Mouse (Mus musculus) forebrain, embryonic 12.5 days (tissue): ENCODE measurements around the gene Olfr1218. TPM values are rescaled to one million over a fixed set of nuclear protein-coding genes. Genes with fewer than 3 reads are reported as not detected.
"Not testable (repeated sequence)": the region's sequence is repeated elsewhere in the genome, so short reads cannot be mapped to it uniquely, and the experiment has no call there.

Experiments used
- ATAC-seq: fragments of 200-750 bp; cut with Nextera tagmentation; 2 replicates; pipeline ENCODE4 v1.8.0; 2017; ENCODE audit warnings: moderate TSS enrichment; ENCODE audit not compliant: low FRiP score
- H3K27ac ChIP-seq: fragments of 300-500 bp; sonication (generic); 2 replicates; pipeline ENCODE4 v1.5.1; 2016; ENCODE audit warnings: mild to moderate bottlenecking
- H3K27me3 ChIP-seq: fragments of 300-500 bp; sonication (generic); 2 replicates; pipeline ENCODE4 v1.6.1; 2016; ENCODE audit warnings: mild to moderate bottlenecking
- H3K36me3 ChIP-seq: fragments of 300-500 bp; sonication (generic); replicated peaks from 2 replicates; pipeline ENCODE4 v1.6.1; 2016; ENCODE audit warnings: mild to moderate bottlenecking
- H3K4me1 ChIP-seq: fragments of 300-500 bp; sonication (generic); 2 replicates; pipeline ENCODE4 v1.6.1; 2016
- H3K4me2 ChIP-seq: fragments of 300-500 bp; sonication (generic); 2 replicates; pipeline ENCODE4 v1.6.1; 2016; ENCODE audit warnings: mild to moderate bottlenecking, moderate library complexity
- H3K4me3 ChIP-seq: fragments of 300-500 bp; sonication (generic); replicated peaks from 2 replicates; pipeline ENCODE4 v1.5.1; 2016; ENCODE audit warnings: mild to moderate bottlenecking
- H3K9ac ChIP-seq: fragments of 300-500 bp; sonication (generic); 2 replicates; pipeline ENCODE4 v1.6.1; 2016; ENCODE audit warnings: mild to moderate bottlenecking
- H3K9me3 ChIP-seq: fragments of 300-500 bp; sonication (generic); 2 replicates; pipeline ENCODE4 v1.6.1; 2016
- WGBS: fragments of 180-500 bp; shearing (Covaris S2); methylation state at CpG from one replicate; pipeline ENCODE4 v1.1.7; 2016; 5-methylcytosine and 5-hydroxymethylcytosine counted together
- polyA plus RNA-seq: library from polyadenylated mRNA; unstranded; fragments of >200 nt; fragmentation: Nextera tagmentation; extraction: Ambion mirVana; gene quantifications from 2 replicates; pipeline ENCODE4 v1.2.1, GENCODE M21; 2016

The Olfr1218 gene
- polyA plus RNA-seq = not detected in 2 replicates

DNA sequence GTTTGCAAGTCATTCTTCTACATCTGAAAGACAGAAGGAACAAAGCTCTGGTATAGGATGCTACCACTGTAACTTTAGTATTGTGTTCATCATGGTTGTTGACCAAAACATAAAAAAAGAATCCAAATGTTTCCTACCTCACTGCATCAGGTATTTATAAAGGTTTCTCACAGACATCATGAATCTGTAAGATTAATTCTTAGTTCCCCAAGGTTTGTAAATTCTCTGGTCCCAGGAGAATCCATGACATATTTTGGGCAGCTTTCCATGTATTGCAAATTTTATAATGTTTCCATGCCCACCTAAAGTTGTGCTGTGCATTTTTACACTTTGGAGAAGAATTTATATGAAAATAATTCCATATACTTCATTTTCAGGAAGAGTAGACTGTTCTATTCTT, at the start of gene Olfr1218:
Olfr1218 (minus strand) TSS at position 101 of the 400 bp plus-strand sequence.
- H3K27ac ChIP-seq = no peak within 1 kb of the TSS
- no peaks in the 10 kb centered on the region for H3K4me1 ChIP-seq
- H3K36me3 ChIP-seq = no peaks in the 10 kb centered on the region
- no peak for ATAC-seq
- H3K9ac ChIP-seq = no peak within 1 kb of the TSS
- no peak within 1 kb of the TSS for H3K4me3 ChIP-seq
- no peak within 1 kb of the TSS for H3K4me2 ChIP-seq
- H3K9me3 ChIP-seq = no peaks in the 10 kb centered on the region
- no peaks in the 10 kb centered on the region for H3K27me3 ChIP-seq

DNA sequence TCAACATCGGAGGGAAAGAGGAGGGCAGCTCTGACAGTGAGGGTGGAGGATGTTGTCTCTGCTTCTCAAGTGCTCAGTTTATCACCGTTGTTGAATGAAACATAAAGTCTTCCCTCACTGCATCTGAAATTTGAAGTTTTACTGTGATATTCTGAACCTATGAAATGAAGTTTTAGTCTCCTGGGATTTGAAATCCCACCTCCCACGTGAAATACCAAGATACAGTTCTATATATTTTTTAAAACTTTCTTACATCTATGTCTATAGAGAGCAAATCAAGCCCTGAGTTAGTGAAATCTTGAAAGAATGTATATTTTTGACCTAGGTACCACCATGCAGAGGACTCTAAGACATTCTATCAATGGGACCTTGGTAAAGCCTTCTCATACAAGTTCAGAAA, 45.7 kb upstream of the Olfr1218 start, which contains the start of gene Olfr1220:
Olfr1220 (minus strand) TSS at position 101 of the 400 bp plus-strand sequence.
- Histone ChIP-seq H3K9ac (no peak within 1 kb of the TSS), H3K4me2 (no peak within 1 kb of the TSS), H3K27me3 (no peaks in the 10 kb centered on the region), H3K4me3 (no peak within 1 kb of the TSS), H3K4me1 (no peaks in the 10 kb centered on the region), H3K9me3 (no peaks in the 10 kb centered on the region), H3K36me3 (no peaks in the 10 kb centered on the region), H3K27ac (no peak within 1 kb of the TSS)
- WGBS = 78% methylated on average over 3 of the region's 3 CpGs
- no peak for ATAC-seq

DNA sequence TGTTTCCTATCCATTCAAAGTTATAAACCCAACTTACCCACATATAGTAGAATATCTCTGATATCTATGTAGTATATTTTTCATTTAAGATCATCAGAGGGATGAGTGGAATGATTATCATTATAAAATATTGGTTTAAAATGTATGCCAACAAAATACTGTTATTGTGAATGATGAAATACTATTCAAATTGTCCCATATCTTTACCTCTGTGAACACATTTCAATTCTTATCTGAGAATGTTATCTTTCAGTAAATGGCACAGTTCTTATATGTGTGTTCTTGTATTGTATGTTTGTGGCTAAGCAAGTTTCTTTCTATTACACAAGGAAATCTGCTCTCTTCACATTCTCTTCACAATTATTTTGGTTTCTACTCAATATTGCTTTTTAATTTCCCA, 44.7 kb upstream of the Olfr1218 start:
- Histone ChIP-seq H3K4me1 (no peaks in the 10 kb centered on the region), H3K9me3 (no peaks in the 10 kb centered on the region), H3K27ac (no peak overlapping the region), H3K36me3 (no peaks in the 10 kb centered on the region), H3K4me2 (no peak overlapping the region), H3K27me3 (no peaks in the 10 kb centered on the region), H3K4me3 (no peak overlapping the region), H3K9ac (no peak overlapping the region)
- ATAC-seq = no peak

DNA sequence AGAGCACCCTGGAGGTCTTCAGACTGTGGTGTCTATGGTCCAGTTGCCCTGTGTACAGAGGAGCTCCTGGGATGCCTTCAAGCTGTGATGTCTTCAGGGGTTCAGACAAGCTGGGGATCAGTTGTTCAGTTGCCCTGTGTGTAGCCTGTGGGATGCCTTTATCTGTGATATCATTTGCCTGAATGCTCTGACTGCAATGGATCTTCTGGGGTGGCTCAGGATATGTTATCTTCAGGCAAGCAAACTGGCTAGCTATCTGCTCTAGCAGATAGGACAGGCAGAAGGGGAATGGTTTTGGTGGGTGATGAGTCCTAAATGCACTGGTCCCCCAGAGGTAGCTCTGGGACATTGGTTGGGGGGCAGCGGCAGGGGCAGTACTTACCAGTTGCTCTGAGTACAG, 32.9 kb upstream of the Olfr1218 start:
- no peak for ATAC-seq
- Histone ChIP-seq H3K4me3 (no peak overlapping the region), H3K9ac (no peak overlapping the region), H3K36me3 (no peaks in the 10 kb centered on the region), H3K27me3 (no peaks in the 10 kb centered on the region), H3K4me1 (no peaks in the 10 kb centered on the region), H3K9me3 (no peaks in the 10 kb centered on the region), H3K27ac (no peak overlapping the region), H3K4me2 (no peak overlapping the region)
- 90% methylated on average over 1 of the region's 1 CpGs for WGBS

DNA sequence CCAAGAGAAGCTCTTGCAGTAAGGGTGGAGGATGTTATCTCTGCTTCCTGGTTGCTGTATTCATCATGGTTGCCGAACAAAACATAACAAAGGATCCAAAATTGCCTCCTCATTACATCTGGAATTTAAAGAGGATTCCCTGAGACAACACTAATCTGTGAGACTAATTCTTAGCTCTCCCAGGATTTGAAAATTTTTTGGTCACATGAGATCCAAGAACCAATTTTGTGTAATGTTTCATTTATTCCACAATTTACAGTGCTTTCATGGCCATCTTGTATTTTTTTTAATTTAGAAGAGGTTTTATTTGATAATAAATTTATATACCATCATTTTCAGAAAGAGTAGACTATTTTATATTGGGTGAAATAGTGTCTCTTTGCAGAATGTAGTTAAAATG, 22.4 kb upstream of the Olfr1218 start, which contains the start of gene Olfr1219:
Olfr1219 (minus strand) TSS at position 101 of the 400 bp plus-strand sequence.
- no peak within 1 kb of the TSS for H3K9ac ChIP-seq
- no peak within 1 kb of the TSS for H3K4me2 ChIP-seq
- H3K27me3 ChIP-seq = no peaks in the 10 kb centered on the region
- no peak within 1 kb of the TSS for H3K27ac ChIP-seq
- no peaks in the 10 kb centered on the region for H3K36me3 ChIP-seq
- H3K9me3 ChIP-seq = no peaks in the 10 kb centered on the region
- no peaks in the 10 kb centered on the region for H3K4me1 ChIP-seq
- no peak within 1 kb of the TSS for H3K4me3 ChIP-seq
- WGBS = 68% methylated on average over 1 of the region's 1 CpGs
- no peak for ATAC-seq

DNA sequence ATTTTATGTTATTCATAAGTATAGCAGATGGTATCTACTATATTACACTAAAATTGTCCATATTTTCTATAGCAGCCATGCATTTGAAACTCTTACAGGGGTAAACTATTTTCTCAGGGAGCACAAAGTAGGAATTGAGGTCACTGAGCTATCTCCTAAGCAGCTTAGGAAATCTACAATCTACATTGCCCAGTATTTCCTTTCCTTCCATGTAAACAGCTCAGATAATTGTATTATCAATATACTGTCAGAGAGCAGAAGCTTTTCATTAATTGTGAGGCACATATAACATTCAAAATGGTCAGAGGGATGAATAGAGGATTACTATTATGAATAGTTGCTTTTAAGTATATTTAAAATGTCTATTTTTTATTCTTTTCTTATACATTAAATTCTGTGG, 20.5 kb upstream of the Olfr1218 start:
- Histone ChIP-seq H3K4me1 (no peaks in the 10 kb centered on the region), H3K9ac (no peak overlapping the region), H3K27me3 (no peaks in the 10 kb centered on the region), H3K4me2 (no peak overlapping the region), H3K9me3 (no peaks in the 10 kb centered on the region), H3K27ac (no peak overlapping the region), H3K36me3 (no peaks in the 10 kb centered on the region), H3K4me3 (no peak overlapping the region)
- ATAC-seq = no peak

DNA sequence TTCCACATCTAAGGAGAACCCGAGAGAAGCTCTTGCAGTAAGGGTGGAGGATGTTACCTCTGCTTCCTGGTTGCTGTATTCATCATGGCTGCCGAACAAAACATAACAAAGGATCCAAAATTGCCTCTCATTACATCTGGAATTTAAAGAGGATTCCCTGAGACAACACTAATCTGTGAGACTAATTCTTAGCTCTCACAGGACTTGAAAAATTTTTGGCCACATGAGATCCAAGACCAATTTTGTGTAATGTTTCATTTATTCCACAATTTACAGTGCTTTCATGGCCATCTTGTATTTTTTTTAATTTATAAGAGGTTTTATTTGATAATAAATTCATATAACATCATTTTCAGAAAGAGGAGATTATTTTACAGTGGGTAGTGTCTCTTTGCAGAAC, 29.0 kb downstream of the Olfr1218 start, which contains the start of gene Olfr1217:
Olfr1217 (minus strand) TSS at position 101 of the 400 bp plus-strand sequence.
- no peak for ATAC-seq
- Histone ChIP-seq H3K27ac (no peak within 1 kb of the TSS), H3K9me3 (no peaks in the 10 kb centered on the region), H3K9ac (no peak within 1 kb of the TSS), H3K4me2 (no peak within 1 kb of the TSS), H3K27me3 (no peaks in the 10 kb centered on the region), H3K4me3 (no peak within 1 kb of the TSS), H3K36me3 (no peaks in the 10 kb centered on the region), H3K4me1 (no peaks in the 10 kb centered on the region)
- 81% methylated on average over 2 of the region's 2 CpGs for WGBS

DNA sequence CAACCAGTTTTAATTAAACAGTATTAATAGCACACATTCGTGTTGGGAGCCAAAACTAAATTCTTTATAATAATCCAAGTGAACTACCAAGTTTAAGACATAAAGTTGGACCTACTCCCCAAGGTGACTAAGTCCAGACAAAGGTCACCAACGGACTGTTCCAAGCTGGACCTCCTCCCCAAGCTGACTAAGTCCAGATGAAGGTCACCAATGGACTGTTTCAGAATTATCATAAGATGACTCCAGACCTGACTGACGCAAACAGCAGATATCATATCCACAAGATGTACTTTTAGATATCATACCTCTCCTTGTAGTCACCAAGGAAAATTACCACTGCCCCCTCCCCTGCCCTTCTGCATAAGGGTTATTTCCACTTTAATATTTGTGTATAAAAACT, 39.6 kb downstream of the Olfr1218 start:
- H3K9ac ChIP-seq, ATAC-seq, H3K4me2 ChIP-seq, H3K27ac ChIP-seq, H3K4me1 ChIP-seq, H3K4me3 ChIP-seq, H3K36me3 ChIP-seq, H3K9me3 ChIP-seq, H3K27me3 ChIP-seq: not testable (repeated sequence)
- WGBS = 75% methylated on average over 3 of the region's 3 CpGs

DNA sequence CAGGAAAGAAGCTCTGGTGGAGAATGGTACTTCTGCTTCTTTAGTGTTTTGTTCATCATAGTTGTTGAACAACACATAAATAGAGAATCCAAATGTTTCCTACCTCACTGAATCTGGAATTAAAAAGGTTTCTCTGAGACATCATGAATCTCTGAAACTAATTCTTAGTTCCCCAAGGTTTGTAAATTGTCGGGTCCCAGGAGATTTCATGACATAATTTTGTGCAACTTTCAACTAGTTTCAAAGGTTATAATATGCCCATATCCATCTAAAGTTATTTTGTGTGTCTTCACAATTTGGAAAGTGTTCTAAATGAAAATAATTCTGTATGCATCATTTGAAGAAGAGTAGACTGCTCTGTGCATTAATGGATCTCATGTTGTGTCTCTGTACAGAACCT, 42.7 kb downstream of the Olfr1218 start, which contains the start of gene Olfr1216:
Olfr1216 (minus strand) TSS at position 101 of the 400 bp plus-strand sequence.
- no peak for ATAC-seq
- Histone ChIP-seq H3K4me1 (no peaks in the 10 kb centered on the region), H3K9ac (no peak within 1 kb of the TSS), H3K4me2 (no peak within 1 kb of the TSS), H3K4me3 (no peak within 1 kb of the TSS), H3K36me3 (no peaks in the 10 kb centered on the region), H3K27ac (no peak within 1 kb of the TSS), H3K27me3 (no peaks in the 10 kb centered on the region), H3K9me3 (no peaks in the 10 kb centered on the region)
- 77% methylated on average over 1 of the region's 1 CpGs for WGBS

DNA sequence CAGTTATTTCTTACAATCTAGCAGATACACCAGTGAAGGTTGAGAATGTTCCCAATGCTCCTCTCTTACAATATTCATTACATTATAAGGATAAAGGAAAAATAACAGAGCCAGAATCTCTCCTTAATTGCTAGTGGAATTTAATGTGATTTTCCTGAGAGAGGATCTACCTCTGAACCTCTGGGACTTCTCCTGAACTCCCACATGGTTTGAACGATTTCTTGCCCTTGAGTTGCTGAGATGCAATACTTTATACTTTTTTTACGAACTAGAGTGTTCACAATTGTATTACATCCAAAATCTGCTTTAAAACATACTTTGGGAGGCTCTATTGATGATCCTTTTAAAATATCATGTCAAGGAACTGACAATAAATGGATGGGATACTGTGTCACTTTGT, 54.1 kb downstream of the Olfr1218 start, which contains the start of gene Olfr1215:
Olfr1215 (minus strand) TSS at position 101 of the 400 bp plus-strand sequence.
- Histone ChIP-seq H3K4me2 (no peak within 1 kb of the TSS), H3K4me1 (no peaks in the 10 kb centered on the region), H3K36me3 (no peaks in the 10 kb centered on the region), H3K27me3 (no peaks in the 10 kb centered on the region), H3K9me3 (no peaks in the 10 kb centered on the region), H3K4me3 (no peak within 1 kb of the TSS), H3K9ac (no peak within 1 kb of the TSS), H3K27ac (no peak within 1 kb of the TSS)
- 77% methylated on average over 2 of the region's 2 CpGs for WGBS
- no peak for ATAC-seq

Other genes with a start within 250 kb of the Olfr1218 start
- gene Olfr1202, start 246.7 kb downstream of the Olfr1218 start, polyA plus RNA-seq = not detected in 2 replicates
- gene Olfr1205, start 231.4 kb downstream of the Olfr1218 start, polyA plus RNA-seq = not detected in 2 replicates
- not detected in 2 replicates for gene Olfr1204, start 211.9 kb downstream of the Olfr1218 start, polyA plus RNA-seq
- gene Olfr1206, start 198.0 kb downstream of the Olfr1218 start, polyA plus RNA-seq = not detected in 2 replicates
- not detected in 2 replicates for gene Olfr1208, start 158.9 kb downstream of the Olfr1218 start, polyA plus RNA-seq
- not detected in 2 replicates for gene Olfr1209, start 146.0 kb downstream of the Olfr1218 start, polyA plus RNA-seq
- not detected in 2 replicates for gene Olfr1211, start 123.1 kb downstream of the Olfr1218 start, polyA plus RNA-seq
- gene Olfr1212, start 107.2 kb downstream of the Olfr1218 start, polyA plus RNA-seq = not detected in 2 replicates
- gene Gm13762, start 80.9 kb downstream of the Olfr1218 start, polyA plus RNA-seq = not detected in 2 replicates
- gene Olfr1214, start 68.5 kb downstream of the Olfr1218 start, polyA plus RNA-seq = not detected in 2 replicates
- not detected in 2 replicates for gene Olfr1215, start 54.2 kb downstream of the Olfr1218 start, polyA plus RNA-seq
- gene Olfr1216, start 42.8 kb downstream of the Olfr1218 start, polyA plus RNA-seq = not detected in 2 replicates
- gene Olfr1217, start 29.1 kb downstream of the Olfr1218 start, polyA plus RNA-seq = not detected in 2 replicates
- gene Olfr1219, start 22.3 kb upstream of the Olfr1218 start, polyA plus RNA-seq = not detected in 2 replicates
- not detected in 2 replicates for gene Olfr1220, start 45.6 kb upstream of the Olfr1218 start, polyA plus RNA-seq
- not detected in 2 replicates for gene Olfr1221, start 56.1 kb upstream of the Olfr1218 start, polyA plus RNA-seq
- not detected in 2 replicates for gene Olfr1222, start 71.9 kb upstream of the Olfr1218 start, polyA plus RNA-seq
- not detected in 2 replicates for gene Olfr1223, start 90.4 kb upstream of the Olfr1218 start, polyA plus RNA-seq
- not detected in 2 replicates for gene Olfr1224-ps1, start 102.9 kb upstream of the Olfr1218 start, polyA plus RNA-seq
- gene Olfr1225, start 113.5 kb upstream of the Olfr1218 start, polyA plus RNA-seq = not detected in 2 replicates
- not detected in 2 replicates for gene Olfr1226, start 138.9 kb upstream of the Olfr1218 start, polyA plus RNA-seq
- gene Olfr1228, start 192.9 kb upstream of the Olfr1218 start, polyA plus RNA-seq = not detected in 2 replicates
- gene Olfr1229, start 226.8 kb upstream of the Olfr1218 start, polyA plus RNA-seq = not detected in 2 replicates
- not detected in 2 replicates for gene Olfr1230, start 236.1 kb upstream of the Olfr1218 start, polyA plus RNA-seq
- not detected in 2 replicates for gene Olfr1231, start 245.9 kb upstream of the Olfr1218 start, polyA plus RNA-seq